Mouse (Mus musculus) left cerebral cortex, postnatal 25 days (tissue): ENCODE results near the gene Crygn. TPM values are rescaled to one million over a fixed set of nuclear protein-coding genes. Genes with fewer than 3 reads are reported as not detected.

Experiments
- DNase-seq, 2 experiments: peaks; one replicate each; pipeline ENCODE4 v3.0.0; 2022; ENCODE audit warnings: low spot score in 2 of 2, mixed read lengths in 1 of 2
- intact Hi-C: fragments of 180-260 bp; cut with DNase I; formaldehyde crosslinking; loops from one replicate; pipeline ENCODE4 v1.15.1; 2025
- total RNA-seq, 2 experiments: library from RNA; stranded (reverse); gene quantifications; 2 replicates each; pipeline ENCODE4 v1.2.3; 2021

The Crygn gene
- total RNA-seq, 2 experiments from 2014 or later = not detected

DNA sequence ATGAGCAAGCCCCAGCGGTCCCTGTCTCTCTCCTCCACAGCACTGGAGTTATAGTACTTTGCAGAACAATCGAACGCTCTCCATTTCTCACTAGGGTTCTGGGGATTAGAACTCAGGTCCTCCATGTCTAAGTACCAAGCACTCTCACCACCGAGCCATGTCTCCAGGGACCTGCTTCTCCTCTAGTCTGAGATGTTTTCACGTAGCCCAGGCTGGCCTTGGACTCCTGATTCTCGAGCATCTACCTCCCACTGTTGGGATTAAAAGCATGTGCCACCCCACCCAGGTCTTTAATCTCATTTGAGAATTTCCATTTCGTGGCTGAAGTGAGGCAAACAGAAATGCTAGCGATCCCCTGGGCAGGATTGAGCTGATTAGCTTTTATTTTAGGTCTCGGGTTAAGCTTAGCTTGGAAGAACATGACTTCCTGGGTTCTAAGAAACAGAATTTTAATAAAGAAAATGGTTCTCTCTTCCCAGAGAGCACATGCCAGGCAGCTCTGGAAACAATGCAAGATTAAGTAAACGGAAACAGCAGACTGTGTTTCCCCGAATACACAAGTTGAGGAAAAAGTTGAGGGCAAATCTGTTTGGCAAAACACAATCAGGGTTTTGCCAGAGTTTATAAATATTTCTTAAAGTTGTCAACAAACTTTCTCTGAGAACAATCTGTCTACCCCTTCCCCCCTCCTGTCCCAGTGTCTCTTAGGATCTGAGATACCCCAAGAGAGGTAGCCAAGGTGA, 34.1 kb downstream of the Crygn start:
- no peak for DNase-seq
- intact Hi-C loops = no loop called here

DNA sequence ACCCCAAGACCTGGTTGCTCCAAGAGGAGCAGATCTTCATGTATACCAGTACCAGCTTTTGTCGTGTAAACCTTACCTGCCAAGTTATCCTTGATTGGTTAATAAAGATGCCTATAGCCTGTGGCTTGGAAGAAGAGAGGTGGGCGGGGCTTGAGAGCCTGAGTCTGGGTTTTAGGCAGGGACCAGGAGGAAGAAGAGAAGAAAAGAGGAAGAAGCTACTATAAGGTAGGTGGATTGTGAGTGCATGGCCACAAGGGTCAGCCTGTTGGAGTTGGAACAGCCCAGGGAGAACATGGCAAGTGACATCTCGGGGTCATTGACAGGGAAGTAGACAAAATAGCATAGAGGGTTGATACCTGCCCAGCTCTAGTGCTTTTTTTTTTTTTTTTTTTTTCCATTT, 38.0 kb downstream of the Crygn start:
- intact Hi-C loops = no loop called here
- DNase-seq = no peak

DNA sequence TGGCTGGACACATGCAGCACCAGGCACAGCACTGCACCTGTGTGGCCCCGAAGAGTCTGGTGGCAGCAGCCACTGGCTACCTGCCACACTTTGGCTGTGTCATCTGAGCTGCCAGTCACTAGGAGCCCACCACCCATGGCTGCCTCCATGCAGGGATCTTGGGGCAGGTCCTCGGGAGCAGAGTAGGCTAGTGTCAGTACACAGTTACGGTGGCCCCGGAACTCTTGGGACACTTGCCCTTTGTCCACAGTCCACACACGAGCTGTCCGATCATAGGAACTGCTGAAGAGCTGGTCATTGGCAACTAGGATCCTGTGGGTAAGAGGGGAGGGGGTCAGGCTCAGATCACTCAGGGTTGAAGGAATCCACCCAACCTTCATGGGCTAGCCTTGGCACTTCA, 39.7 kb downstream of the Crygn start:
- no peak for DNase-seq
- intact Hi-C loops = no loop called here

DNA sequence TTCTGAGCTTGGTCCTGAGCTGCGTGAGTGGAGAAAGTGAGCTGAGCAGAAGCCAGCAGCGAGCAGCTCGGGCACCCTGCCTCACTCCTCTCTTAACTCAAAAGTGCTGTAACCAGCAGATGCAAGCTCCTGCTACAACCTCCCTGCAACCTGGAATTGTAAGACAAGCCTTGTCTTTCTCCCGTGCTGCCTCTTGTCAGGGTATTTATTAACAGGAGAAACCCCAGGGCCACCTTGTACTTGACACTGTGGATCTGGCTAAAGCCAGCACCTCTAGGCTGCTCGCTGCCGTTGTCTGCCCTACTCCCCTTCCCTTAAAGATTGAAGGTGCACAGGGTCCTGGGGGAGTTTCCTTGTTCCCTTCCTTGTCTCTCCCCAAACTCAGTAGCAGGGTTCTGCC, 43.8 kb downstream of the Crygn start:
- intact Hi-C loops = no loop called here
- DNase-seq = no peak

DNA sequence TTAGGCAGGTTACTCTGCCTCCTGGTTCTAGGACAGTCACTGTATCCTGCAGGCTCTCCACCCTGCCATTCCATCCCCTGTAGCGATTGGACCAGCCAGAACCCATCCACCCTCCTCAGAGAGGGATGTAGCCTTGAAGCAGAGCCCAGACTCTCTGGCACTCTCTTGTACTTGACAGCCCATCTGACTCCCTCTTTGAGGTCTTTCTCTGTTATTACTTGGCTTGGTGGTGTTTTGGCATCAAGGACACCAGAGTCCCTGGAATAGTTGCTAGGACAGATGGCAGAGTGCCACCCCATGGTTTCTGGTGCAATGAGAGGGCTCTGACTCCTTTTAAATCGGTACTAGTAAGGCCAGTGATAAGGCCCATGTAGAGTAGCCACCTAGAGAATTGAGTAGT, 44.6 kb downstream of the Crygn start:
- intact Hi-C loops = no loop called here
- DNase-seq = peak in 1 of 2 experiments; percentile 16

DNA sequence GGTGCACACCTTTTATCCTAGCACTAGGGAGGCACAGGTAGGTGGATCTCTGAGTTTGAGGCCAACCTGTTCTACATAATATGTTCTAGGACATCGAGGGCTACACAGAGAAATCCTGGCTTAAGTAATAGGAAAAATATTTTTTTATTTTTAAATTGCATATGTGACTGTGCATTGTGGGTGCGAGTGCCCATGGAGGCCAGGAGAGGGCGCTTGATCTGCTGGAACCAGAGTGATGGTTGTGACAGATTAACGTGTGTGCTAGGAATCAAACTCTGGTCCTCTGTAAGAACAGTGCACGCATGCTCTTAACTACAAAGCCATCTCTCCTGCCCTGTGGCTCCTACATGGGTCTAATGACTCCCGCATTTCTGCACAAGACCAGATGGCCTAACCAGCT, 46.2 kb downstream of the Crygn start:
- no peak for DNase-seq
- intact Hi-C loops = no loop called here

DNA sequence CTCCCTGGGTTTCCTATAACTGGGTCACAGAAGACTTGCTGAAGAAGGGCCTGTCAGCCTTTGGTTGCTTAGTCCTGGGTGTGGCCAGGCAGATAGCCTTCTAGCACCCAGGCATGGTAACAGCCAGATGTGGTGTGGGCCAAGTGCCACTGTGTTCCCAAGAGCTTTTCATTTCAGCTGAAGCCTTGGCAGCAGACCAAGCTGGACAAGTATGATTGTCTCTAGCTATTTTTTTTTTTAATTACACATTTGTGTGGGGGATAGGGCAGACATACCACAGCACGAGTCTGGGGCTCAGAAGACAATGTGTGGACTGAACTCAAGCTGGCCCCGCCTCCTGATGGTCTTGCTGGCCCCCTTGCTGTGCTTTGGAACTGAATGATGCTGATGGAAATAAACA, 47.8 kb downstream of the Crygn start:
- DNase-seq = no peak
- intact Hi-C loops = no loop called here

DNA sequence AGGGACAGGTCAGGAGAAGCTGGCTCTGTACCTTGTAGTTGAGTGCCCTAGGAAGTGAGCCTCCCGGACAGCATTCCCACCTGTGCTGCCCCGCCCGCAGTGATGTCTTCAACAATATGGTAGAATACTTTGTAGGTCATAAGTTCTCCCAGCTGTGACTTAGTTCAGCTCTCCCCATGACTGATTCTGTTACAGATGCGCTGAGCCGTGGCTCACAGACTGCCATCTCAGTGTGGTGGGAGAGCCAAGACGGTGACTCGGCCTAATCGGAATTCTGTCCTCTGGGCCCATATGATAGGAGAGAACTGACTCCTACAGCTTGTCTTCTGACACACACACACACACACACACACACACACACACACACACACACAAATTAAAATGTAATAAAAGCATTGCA, 53.2 kb downstream of the Crygn start:
- no peak for DNase-seq
- intact Hi-C loops = no loop called here

DNA sequence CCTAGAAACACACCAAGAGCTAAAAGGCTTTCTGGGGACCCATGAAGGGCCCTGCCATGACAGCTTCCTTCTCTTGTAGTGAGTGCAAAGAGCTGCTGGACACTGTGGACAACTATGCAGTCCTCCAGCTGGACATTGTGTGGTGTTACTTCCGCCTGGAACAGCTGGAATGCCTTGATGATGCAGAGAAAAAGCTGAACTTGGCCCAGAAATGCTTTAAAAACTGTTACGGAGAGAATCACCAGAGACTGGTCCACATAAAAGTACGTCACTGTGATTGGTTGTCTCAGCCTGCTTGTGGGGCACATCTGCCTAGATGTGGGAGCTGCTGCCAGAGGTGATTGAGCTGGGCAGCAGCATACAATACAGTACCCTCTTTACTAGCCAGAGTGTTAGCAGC, 56.5 kb downstream of the Crygn start:
- no peak for DNase-seq
- intact Hi-C loops = no loop called here

Other genes with a start within 250 kb of the Crygn start
- under 1 TPM; 0.32 to 0.76 TPM for gene Gbx1, start 230.8 kb downstream of the Crygn start, total RNA-seq
- not detected for gene Asb10, start 217.0 kb downstream of the Crygn start, total RNA-seq
- gene 4931409K22Rik, start 201.2 kb downstream of the Crygn start, total RNA-seq = not detected
- 10 to 100 TPM; 80.6 to 81.4 TPM for gene Abcf2, start 180.5 kb downstream of the Crygn start, total RNA-seq
- 10 to 100 TPM; 68.8 to 77.3 TPM for gene Chpf2, start 171.3 kb downstream of the Crygn start, total RNA-seq
- 100 to 1,000 TPM in 1 of 2 experiments, 10 to 100 TPM in 1; 93.4 to 105 TPM for gene Smarcd3, start 133.6 kb downstream of the Crygn start, total RNA-seq
- gene Nub1, start 72.5 kb downstream of the Crygn start, total RNA-seq = 10 to 100 TPM; 70.2 to 76.1 TPM
- gene Wdr86, start 27.3 kb downstream of the Crygn start, total RNA-seq = 1 to 10 TPM in 1 of 2 experiments, under 1 TPM in 1; 0.94 to 1.2 TPM
- gene Rheb, start 84.6 kb upstream of the Crygn start, total RNA-seq = 100 to 1,000 TPM; 124 to 131 TPM